Mouse (Mus musculus) embryonic facial prominence, embryonic 14.5 days (tissue): Measurements from ENCODE around the gene Pof1b. TPM values are rescaled to one million over a fixed set of nuclear protein-coding genes. Genes with fewer than 3 reads are reported as not detected.

Source experiments
- polyA plus RNA-seq: library from polyadenylated mRNA; unstranded; fragments of >200 nt; fragmentation: Nextera tagmentation; extraction: Ambion mirVana; gene quantifications from 2 replicates; pipeline ENCODE4 v1.2.1, GENCODE M21; 2014

Gene Pof1b
- polyA plus RNA-seq, 1 experiment from 2014 or later: 6.9 TPM

Other genes starting within 250 kb of the Pof1b start
- not detected in 2 replicates for gene 2010106E10Rik, start 203.4 kb downstream of the Pof1b start, polyA plus RNA-seq
- 12.6 and 14.3 TPM in 2 replicates for gene Zfp711, start 98.1 kb downstream of the Pof1b start, polyA plus RNA-seq